Mouse (Mus musculus): ENCODE measurements around the gene Mxd1. TPM values are rescaled to one million over a fixed set of nuclear protein-coding genes. Genes with fewer than 3 reads are reported as not detected.

The Mxd1 gene
- polyA plus RNA-seq, 1 experiment = 2.9 TPM

DNA sequence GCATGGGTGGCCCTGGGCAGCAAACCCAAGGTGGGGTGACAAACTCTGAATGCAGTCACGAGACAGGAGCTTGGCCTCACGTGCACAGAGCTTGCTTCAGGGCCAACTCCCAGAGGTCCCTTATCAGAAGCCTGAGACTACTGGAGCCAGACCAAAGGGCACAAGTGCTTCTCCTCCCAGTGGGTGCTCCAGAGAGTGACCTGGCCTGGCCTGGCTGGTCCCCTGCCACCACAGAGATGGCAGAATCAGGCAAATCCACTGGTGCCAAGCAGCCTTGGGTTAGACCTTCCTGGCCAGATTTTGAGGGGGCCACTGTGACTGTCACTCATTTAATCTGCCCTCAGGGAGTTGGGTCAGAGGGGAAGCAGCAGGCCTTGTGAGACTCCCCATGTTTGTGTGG is 32.5 kb downstream of the Mxd1 start:
- no peaks in the 10 kb centered on the region for H3K36me3 ChIP-seq (ENCODE audit: control insufficient read depth, insufficient read depth)
- H3K4me2 ChIP-seq (ENCODE audit: low read depth) = no peak overlapping the region
- no peaks in the 10 kb centered on the region for H3K27me3 ChIP-seq (ENCODE audit: control insufficient read depth, insufficient read depth, insufficient read length)
- no peak overlapping the region for H3K4me3 ChIP-seq
- H3ac ChIP-seq (ENCODE audit: control insufficient read depth, insufficient read length) = no peak overlapping the region
- TF ChIP-seq MAX (IDR thresholded peaks at IDR 0.05; ENCODE audit: low read depth) (no peak), MYOD1 (IDR thresholded peaks at IDR 0.05; ENCODE audit: control insufficient read depth in 1 of 3, insufficient read length in 2 of 3, low read depth in 2 of 3) (no peak), CEBPB (IDR thresholded peaks at IDR 0.05; ENCODE audit: insufficient read depth, poor library complexity, severe bottlenecking) (no peak), USF1 (IDR thresholded peaks at IDR 0.05; ENCODE audit: low read depth) (no peak), REST (IDR thresholded peaks at IDR 0.05; ENCODE audit: insufficient read depth, insufficient read length) (no peak), POLR2AphosphoS2 (IDR thresholded peaks at IDR 0.05; ENCODE audit: insufficient read length, low read depth) (no peak), TCF3 (IDR thresholded peaks at IDR 0.05; ENCODE audit: insufficient read length, low read depth) (no peak), TCF12 (IDR thresholded peaks at IDR 0.05; ENCODE audit: insufficient read depth, poor library complexity, severe bottlenecking) (no peak), E2F4 (IDR thresholded peaks at IDR 0.05; ENCODE audit: insufficient read depth) (no peak), POLR2A (IDR thresholded peaks at IDR 0.05; ENCODE audit: insufficient read length, low read depth) (no peak), MYOG (IDR thresholded peaks at IDR 0.05; ENCODE audit: control insufficient read depth in 1 of 3, insufficient read depth in 1 of 3, insufficient read length in 2 of 3, low read depth in 2 of 3) (no peak), SRF (IDR thresholded peaks at IDR 0.05; ENCODE audit: control insufficient read depth, insufficient read length, low read depth) (no peak)
- H3K79me2 ChIP-seq (ENCODE audit: control insufficient read depth, insufficient read depth) = no peaks in the 10 kb centered on the region

DNA sequence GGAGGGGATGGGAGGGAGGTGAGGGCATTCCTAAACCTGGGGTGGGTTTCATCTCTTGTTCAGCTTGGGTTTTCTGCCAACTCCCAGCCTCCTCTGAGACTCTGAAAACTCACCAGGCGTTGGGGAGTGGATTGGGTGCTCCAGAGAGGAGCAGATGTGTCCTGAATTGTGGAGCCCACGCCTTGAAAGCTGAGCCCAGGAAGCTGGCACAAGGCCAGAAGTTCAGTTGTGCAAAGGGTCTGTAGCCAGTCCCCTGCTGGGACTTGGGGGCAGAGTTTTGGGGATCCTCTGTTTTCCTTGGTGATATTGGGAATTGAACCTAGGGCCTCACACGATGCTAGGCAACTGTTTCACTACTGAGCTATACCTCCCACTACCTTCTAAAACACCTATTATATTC is 38.8 kb downstream of the Mxd1 start:
- TF ChIP-seq CEBPB (IDR thresholded peaks at IDR 0.05; ENCODE audit: insufficient read depth, poor library complexity, severe bottlenecking) (no peak), MYOD1 (IDR thresholded peaks at IDR 0.05; ENCODE audit: control insufficient read depth in 1 of 3, insufficient read length in 2 of 3, low read depth in 2 of 3) (no peak), TCF3 (IDR thresholded peaks at IDR 0.05; ENCODE audit: insufficient read length, low read depth) (no peak), TCF12 (IDR thresholded peaks at IDR 0.05; ENCODE audit: insufficient read depth, poor library complexity, severe bottlenecking) (no peak)
- Histone ChIP-seq H3K36me3 (ENCODE audit: control insufficient read depth, insufficient read depth) (no peaks in the 10 kb centered on the region), H3K79me2 (ENCODE audit: control insufficient read depth, insufficient read depth) (no peaks in the 10 kb centered on the region)

GRCm38 (mm10) chr6:86627946-86628345 is 41.0 kb downstream of the Mxd1 start, which contains the start of gene Asprv1:
Gene Asprv1, plus strand, starts transcription at chr6:86628164.
- TF ChIP-seq TCF12 (IDR thresholded peaks at IDR 0.05; ENCODE audit: insufficient read depth, poor library complexity, severe bottlenecking) (no peak), TCF3 (IDR thresholded peaks at IDR 0.05; ENCODE audit: insufficient read length, low read depth) (no peak), REST (IDR thresholded peaks at IDR 0.05; ENCODE audit: insufficient read depth, insufficient read length) (no peak), POLR2A (IDR thresholded peaks at IDR 0.05; ENCODE audit: insufficient read length, low read depth) (no peak), POLR2AphosphoS2 (IDR thresholded peaks at IDR 0.05; ENCODE audit: insufficient read length, low read depth) (no peak), MAX (IDR thresholded peaks at IDR 0.05; ENCODE audit: low read depth) (no peak), MYOD1 (IDR thresholded peaks at IDR 0.05; ENCODE audit: control insufficient read depth in 1 of 3, insufficient read length in 2 of 3, low read depth in 2 of 3) (no peak), E2F4 (IDR thresholded peaks at IDR 0.05; ENCODE audit: insufficient read depth) (no peak), MYOG (IDR thresholded peaks at IDR 0.05; ENCODE audit: control insufficient read depth in 1 of 3, insufficient read depth in 1 of 3, insufficient read length in 2 of 3, low read depth in 2 of 3) (no peak), CEBPB (IDR thresholded peaks at IDR 0.05; ENCODE audit: insufficient read depth, poor library complexity, severe bottlenecking) (no peak), USF1 (IDR thresholded peaks at IDR 0.05; ENCODE audit: low read depth) (no peak), SRF (IDR thresholded peaks at IDR 0.05; ENCODE audit: control insufficient read depth, insufficient read length, low read depth) (no peak)
- H3ac ChIP-seq (ENCODE audit: control insufficient read depth, insufficient read length) = no peak within 1 kb of the TSS
- H3K27me3 ChIP-seq (ENCODE audit: control insufficient read depth, insufficient read depth, insufficient read length) = peaks cover 34% of the 10 kb centered on the region
- H3K4me2 ChIP-seq (ENCODE audit: low read depth) = no peak within 1 kb of the TSS
- H3K79me2 ChIP-seq (ENCODE audit: control insufficient read depth, insufficient read depth) = no peaks in the 10 kb centered on the region
- no peak within 1 kb of the TSS for H3K4me3 ChIP-seq
- no peaks in the 10 kb centered on the region for H3K36me3 ChIP-seq (ENCODE audit: control insufficient read depth, insufficient read depth)

More for the DNA sequence above, 38.8 kb downstream of the Mxd1 start:
- no peak overlapping the region for H3K4me3 ChIP-seq
- H3ac ChIP-seq (ENCODE audit: control insufficient read depth, insufficient read length) = no peak overlapping the region
- H3K27me3 ChIP-seq (ENCODE audit: control insufficient read depth, insufficient read depth, insufficient read length) = peaks cover 17% of the 10 kb centered on the region
- no peak overlapping the region for H3K4me2 ChIP-seq (ENCODE audit: low read depth)

- no peak overlapping the region for H3K4me2 ChIP-seq (ENCODE audit: low read depth)
- H3ac ChIP-seq (ENCODE audit: control insufficient read depth, insufficient read length) = no peak overlapping the region
- no peak for TF ChIP-seq POLR2AphosphoS2 (IDR thresholded peaks at IDR 0.05; ENCODE audit: insufficient read length, low read depth)
- TF ChIP-seq CEBPB (IDR thresholded peaks at IDR 0.05; ENCODE audit: insufficient read depth, poor library complexity, severe bottlenecking) = no peak
- TF ChIP-seq USF1 (IDR thresholded peaks at IDR 0.05; ENCODE audit: low read depth) = no peak
- no peak for TF ChIP-seq POLR2A (IDR thresholded peaks at IDR 0.05; ENCODE audit: insufficient read length, low read depth)
- no peak for TF ChIP-seq MYOG (IDR thresholded peaks at IDR 0.05; ENCODE audit: control insufficient read depth in 1 of 3, insufficient read depth in 1 of 3, insufficient read length in 2 of 3, low read depth in 2 of 3)
- no peak for TF ChIP-seq TCF3 (IDR thresholded peaks at IDR 0.05; ENCODE audit: insufficient read length, low read depth)
- no peak for TF ChIP-seq MYOD1 (IDR thresholded peaks at IDR 0.05; ENCODE audit: control insufficient read depth in 1 of 3, insufficient read length in 2 of 3, low read depth in 2 of 3)
- TF ChIP-seq REST (IDR thresholded peaks at IDR 0.05; ENCODE audit: insufficient read depth, insufficient read length) = no peak
- no peak for TF ChIP-seq MAX (IDR thresholded peaks at IDR 0.05; ENCODE audit: low read depth)
- no peak for TF ChIP-seq SRF (IDR thresholded peaks at IDR 0.05; ENCODE audit: control insufficient read depth, insufficient read length, low read depth)
- TF ChIP-seq E2F4 (IDR thresholded peaks at IDR 0.05; ENCODE audit: insufficient read depth) = no peak
- TF ChIP-seq TCF12 (IDR thresholded peaks at IDR 0.05; ENCODE audit: insufficient read depth, poor library complexity, severe bottlenecking) = no peak
- peaks cover 49% of the 10 kb centered on the region for H3K27me3 ChIP-seq (ENCODE audit: control insufficient read depth, insufficient read depth, insufficient read length)
- H3K36me3 ChIP-seq (ENCODE audit: control insufficient read depth, insufficient read depth) = no peaks in the 10 kb centered on the region
- H3K79me2 ChIP-seq (ENCODE audit: control insufficient read depth, insufficient read depth) = no peaks in the 10 kb centered on the region
- no peak overlapping the region for H3K4me3 ChIP-seq
Observed at GRCm38 (mm10) chr6:86624074-86625030, 44.6 kb downstream of the Mxd1 start.
